Mouse (Mus musculus): Measurements from ENCODE around the gene Phldb2. TPM values are rescaled to one million over a fixed set of nuclear protein-coding genes. Genes with fewer than 3 reads are reported as not detected.

Gene Phldb2
- total RNA-seq, 2 experiments from 2014 or later, result 16.4 to 17.3 TPM

DNA sequence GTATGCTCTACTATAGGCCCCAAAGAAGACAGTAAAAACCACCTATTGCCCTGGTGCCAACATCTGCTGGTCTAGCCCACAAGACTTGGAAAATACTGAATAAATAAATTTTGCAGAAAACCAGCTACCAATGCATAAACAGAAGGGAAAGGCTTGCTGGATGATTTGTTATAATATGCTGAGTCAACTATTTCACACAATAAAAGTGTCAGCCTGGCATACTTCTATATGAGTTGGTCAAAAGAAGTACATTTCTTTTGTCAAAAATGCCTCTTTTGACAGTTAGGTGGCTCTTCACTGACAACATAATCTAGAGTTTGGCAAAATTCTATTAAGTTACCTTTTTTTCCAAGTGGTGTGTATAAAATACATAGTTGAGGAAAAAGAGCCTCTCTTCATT is 141.6 kb downstream of the Phldb2 start:
- no peak for DNase-seq (ENCODE audit: low spot score)
- intact Hi-C loops (cut with DNase I), result loop anchor here (10.0 kb wide), 1 partner anchor 127 kb away; no protein-coding TSS in a partner anchor

- no peak for DNase-seq (ENCODE audit: low spot score)
- intact Hi-C loops (cut with DNase I), result loop anchor here (10.0 kb wide), 1 partner anchor 126 kb away; no protein-coding TSS in a partner anchor
Measured at GRCm38 (mm10) chr16:45810829-45811326, 142.5 kb downstream of the Phldb2 start.

- DNase-seq (ENCODE audit: low spot score), result peak; percentile 28
- intact Hi-C loops (cut with DNase I), result loop anchor here (10.0 kb wide), 1 partner anchor 125 kb away; no protein-coding TSS in a partner anchor
Measured at GRCm38 (mm10) chr16:45810155-45810554, 143.2 kb downstream of the Phldb2 start.

GRCm38 (mm10) chr16:45804708-45805107 is 148.7 kb downstream of the Phldb2 start:
- intact Hi-C loops (cut with DNase I), result no loop called here
- no peak for DNase-seq (ENCODE audit: low spot score)

- intact Hi-C loops (cut with DNase I), result no loop called here
- DNase-seq (ENCODE audit: low spot score), result no peak
Measured at GRCm38 (mm10) chr16:45800406-45800805, 153.0 kb downstream of the Phldb2 start.

- no peak for DNase-seq (ENCODE audit: low spot score)
- intact Hi-C loops (cut with DNase I), result loop anchor here (5.0 kb wide), 2 partner anchors 37 to 43 kb away; no protein-coding TSS in a partner anchor
Measured at GRCm38 (mm10) chr16:45799150-45799549, 154.2 kb downstream of the Phldb2 start.

- intact Hi-C loops (cut with DNase I), result loop anchor here (5.0 kb wide), 2 partner anchors 36 to 44 kb away; no protein-coding TSS in a partner anchor
- DNase-seq (ENCODE audit: low spot score), result no peak
Measured at GRCm38 (mm10) chr16:45798591-45798990, 154.8 kb downstream of the Phldb2 start.

DNA sequence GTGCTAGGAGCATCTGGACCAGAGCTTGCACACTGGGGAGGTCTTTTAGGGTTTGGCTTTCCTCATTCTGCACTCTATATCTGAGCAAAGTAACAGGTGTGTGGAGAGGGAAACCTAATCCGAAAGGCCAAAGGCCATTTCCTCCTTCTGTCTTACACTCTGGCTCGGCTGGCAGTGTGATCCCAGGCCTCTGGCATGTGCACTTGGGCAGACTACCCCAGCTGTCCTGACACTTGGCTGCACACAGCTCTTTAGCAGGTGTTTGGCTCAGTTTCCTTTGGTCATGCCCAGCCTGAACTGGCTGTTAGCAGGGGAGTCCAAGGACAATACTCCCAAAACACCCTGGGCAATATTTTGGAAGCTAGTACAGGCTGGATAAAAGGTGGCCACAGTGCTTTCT is 156.6 kb downstream of the Phldb2 start:
- no peak for DNase-seq (ENCODE audit: low spot score)
- intact Hi-C loops (cut with DNase I), result loop anchor here (5.0 kb wide), 2 partner anchors 35 to 45 kb away; no protein-coding TSS in a partner anchor

GRCm38 (mm10) chr16:45795188-45795693 is 158.2 kb downstream of the Phldb2 start:
- DNase-seq (ENCODE audit: low spot score), result no peak
- intact Hi-C loops (cut with DNase I), result loop anchor here (5.0 kb wide), 2 partner anchors 33 to 47 kb away; no protein-coding TSS in a partner anchor

- no peak for DNase-seq (ENCODE audit: low spot score)
- intact Hi-C loops (cut with DNase I), result no loop called here
Measured at GRCm38 (mm10) chr16:45792781-45793180, 160.6 kb downstream of the Phldb2 start.

GRCm38 (mm10) chr16:45791286-45791685 is 162.1 kb downstream of the Phldb2 start:
- intact Hi-C loops (cut with DNase I), result no loop called here

DNA sequence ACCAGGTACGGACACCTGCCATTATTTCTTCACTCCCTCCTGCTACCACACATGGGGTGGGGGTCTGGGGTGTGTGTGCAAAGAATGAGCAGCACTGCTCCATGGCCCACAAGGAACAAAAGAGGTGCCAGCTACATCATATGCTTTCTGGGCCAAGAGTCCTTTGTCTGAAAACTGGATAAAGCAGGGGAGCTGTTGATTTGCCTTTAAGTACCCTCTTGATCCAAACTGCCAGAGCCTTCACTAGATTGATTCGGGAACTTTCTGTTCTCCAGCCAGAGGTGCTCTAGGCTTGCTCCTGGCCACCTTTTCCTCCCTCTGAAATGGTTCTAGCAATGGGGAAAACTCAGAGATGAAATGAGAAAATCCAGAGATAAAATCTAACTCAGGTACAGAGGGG is 164.1 kb downstream of the Phldb2 start:
- DNase-seq (ENCODE audit: low spot score), result no peak
- intact Hi-C loops (cut with DNase I), result no loop called here

More at GRCm38 (mm10) chr16:45791286-45791685, 162.1 kb downstream of the Phldb2 start:
- no peak for DNase-seq (ENCODE audit: low spot score)

GRCm38 (mm10) chr16:45787650-45788049 is 165.7 kb downstream of the Phldb2 start:
- intact Hi-C loops (cut with DNase I), result no loop called here
- no peak for DNase-seq (ENCODE audit: low spot score)

DNA sequence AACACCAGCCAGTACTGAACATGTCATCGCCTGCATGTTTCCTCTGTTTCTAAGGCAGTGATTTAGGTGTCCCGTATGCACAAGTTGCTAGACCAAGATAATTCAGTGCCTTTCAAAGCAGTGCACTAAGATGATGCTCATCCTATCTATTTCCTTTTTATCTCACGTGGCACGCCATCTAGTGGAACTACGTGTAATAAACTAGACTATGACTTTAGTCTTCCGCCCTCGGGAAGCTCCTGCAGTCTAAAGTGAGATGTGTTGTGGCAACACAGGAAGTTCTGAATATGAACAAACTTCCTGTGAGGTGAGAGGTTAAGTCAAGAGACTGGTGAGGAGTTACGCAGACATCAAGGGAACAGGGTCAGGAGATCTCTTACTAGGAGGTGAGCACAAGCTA is 166.8 kb downstream of the Phldb2 start:
- intact Hi-C loops (cut with DNase I), result no loop called here
- no peak for DNase-seq (ENCODE audit: low spot score)

- no peak for DNase-seq (ENCODE audit: low spot score)
- intact Hi-C loops (cut with DNase I), result no loop called here
Measured at GRCm38 (mm10) chr16:45780001-45780400, 173.4 kb downstream of the Phldb2 start.

- DNase-seq (ENCODE audit: low spot score), result no peak
- intact Hi-C loops (cut with DNase I), result no loop called here
Measured at GRCm38 (mm10) chr16:45774813-45775212, 178.6 kb downstream of the Phldb2 start.

DNA sequence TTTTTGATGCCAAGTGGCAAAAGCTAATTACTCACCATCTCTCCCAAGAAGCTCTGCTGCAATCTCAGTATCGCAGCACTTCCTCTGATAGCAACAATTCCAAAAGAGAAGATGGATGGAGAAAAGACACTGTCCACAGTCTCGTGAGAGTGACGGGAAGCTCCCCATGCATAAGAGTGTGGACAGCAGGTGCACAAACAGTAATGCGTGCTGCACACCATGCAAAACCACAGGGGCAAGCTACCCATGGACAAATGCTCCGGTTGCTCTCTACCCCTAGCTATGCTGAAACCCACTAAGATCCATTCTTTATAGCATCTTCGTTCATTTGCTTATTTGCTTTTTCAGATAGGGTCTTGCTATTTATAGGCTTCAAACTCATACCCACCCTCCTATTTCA is 182.5 kb downstream of the Phldb2 start:
- intact Hi-C loops (cut with DNase I), result no loop called here
- DNase-seq (ENCODE audit: low spot score), result no peak

GRCm38 (mm10) chr16:45767853-45768640 is 185.4 kb downstream of the Phldb2 start:
- intact Hi-C loops (cut with DNase I), result no loop called here
- DNase-seq (ENCODE audit: low spot score), result no peak

- no peak for DNase-seq (ENCODE audit: low spot score)
- intact Hi-C loops (cut with DNase I), result no loop called here
Measured at GRCm38 (mm10) chr16:45767434-45767833, 186.0 kb downstream of the Phldb2 start.

GRCm38 (mm10) chr16:45765801-45766494 is 187.4 kb downstream of the Phldb2 start:
- DNase-seq (ENCODE audit: low spot score), result no peak
- intact Hi-C loops (cut with DNase I), result no loop called here
